21 mouse cellular contexts compared by ENCODE assay signal in the genomic region with DNA sequence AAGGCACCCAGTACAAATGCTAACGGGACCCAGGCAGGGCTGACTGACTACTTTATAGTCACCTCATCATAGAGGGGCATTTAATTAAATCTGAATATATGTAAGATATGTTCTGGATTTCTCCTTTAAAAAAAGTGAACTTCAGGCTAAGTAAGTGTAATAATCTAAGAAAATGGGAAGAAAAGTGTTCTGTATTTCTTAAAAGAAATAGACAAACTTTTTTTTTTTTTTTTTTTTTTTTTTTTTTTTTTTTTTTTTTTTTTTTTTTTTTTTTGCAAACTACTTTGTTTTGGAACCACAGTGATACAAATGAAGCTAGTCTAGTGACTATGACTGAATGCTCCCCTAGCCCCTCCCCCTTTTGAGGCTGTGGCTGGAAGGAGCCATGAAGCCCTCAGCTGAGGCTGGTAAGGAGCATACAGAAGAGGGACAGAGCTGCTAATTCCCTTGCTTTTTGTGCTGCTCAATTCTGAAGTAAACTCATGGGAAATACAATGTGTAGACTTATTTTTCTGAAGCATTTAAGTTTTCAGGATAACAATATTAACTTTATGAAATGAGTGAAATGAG.
DNase-seq lines count a peak whose midpoint lies in the region; ATAC-seq and TF ChIP-seq lines count a peak whose summit lies in the region.
"Had no signal": no experiment of that assay in that cellular context is flagged by ENCODE, and none has a peak within 500 bp of the region (broad histone marks: within the 10 kb centered on the region; RNA-seq: fewer than 3 reads in every experiment).

No protein-coding gene starts in this region.

- peak overlapping the region; percentile 52 for H3K4me2 ChIP-seq in myocyte (ENCODE audit: low read depth)
- no peak overlapping the region for H3K4me2 ChIP-seq in intestine, embryonic 16.5 days (ENCODE audit: low read depth, low read length)
- H3K4me2 ChIP-seq: hindbrain, embryonic 13.5 days had no signal

- no peak overlapping the region for H3ac ChIP-seq in myocyte (ENCODE audit: control insufficient read depth, insufficient read length)

- H3K79me2 ChIP-seq in myocyte (ENCODE audit: control insufficient read depth, insufficient read depth), result no peaks in the 10 kb centered on the region

- H3K36me3 ChIP-seq in myocyte (ENCODE audit: control insufficient read depth, insufficient read depth), result no peaks in the 10 kb centered on the region
- H3K36me3 ChIP-seq in intestine, embryonic 16.5 days (ENCODE audit: control insufficient read depth, insufficient read depth, low read length), result no peaks in the 10 kb centered on the region
- H3K36me3 ChIP-seq: hindbrain, embryonic 13.5 days; limb, embryonic 10.5 days; midbrain, embryonic 10.5 days had no signal

- TF ChIP-seq POLR2A in myocyte (IDR thresholded peaks at IDR 0.05; ENCODE audit: insufficient read length, low read depth), result no peak

- no peak overlapping the region for H3K27ac ChIP-seq in intestine, embryonic 16.5 days (ENCODE audit: low read length)
- H3K27ac ChIP-seq: hindbrain, embryonic 13.5 days; left cerebral cortex, adult 2 months; limb, embryonic 10.5 days; macrophage; midbrain, embryonic 10.5 days had no signal

- no peaks in the 10 kb centered on the region for H3K4me1 ChIP-seq in intestine, embryonic 16.5 days (ENCODE audit: control insufficient read depth, insufficient read depth, low read length)
- H3K4me1 ChIP-seq: hindbrain, embryonic 13.5 days; limb, embryonic 10.5 days had no signal

- H3K9me3 ChIP-seq in intestine, embryonic 16.5 days (ENCODE audit: control insufficient read depth, low read length), result no peaks in the 10 kb centered on the region
- H3K9me3 ChIP-seq: hindbrain, embryonic 13.5 days; limb, embryonic 10.5 days; midbrain, embryonic 10.5 days had no signal

- WGBS in intestine, embryonic 16.5 days, result 76% methylated on average over 1 of the region's 1 CpGs

- H3K4me3 ChIP-seq in myocyte, result no peak overlapping the region
- H3K4me3 ChIP-seq in intestine, embryonic 16.5 days (ENCODE audit: low read length), result no peak overlapping the region
- H3K4me3 ChIP-seq: hindbrain, embryonic 13.5 days; left cerebral cortex, adult 2 months; limb, embryonic 10.5 days; midbrain, embryonic 10.5 days had no signal

- H3K27me3 ChIP-seq in myocyte (ENCODE audit: control insufficient read depth, insufficient read depth, insufficient read length), result no peaks in the 10 kb centered on the region
- no peaks in the 10 kb centered on the region for H3K27me3 ChIP-seq in intestine, embryonic 16.5 days (replicated peaks; ENCODE audit: control insufficient read depth, insufficient read depth, low read length)
- H3K27me3 ChIP-seq: hindbrain, embryonic 13.5 days; Patski had no signal

- ATAC-seq in CD4-positive, CD25-positive, alpha-beta regulatory T cell, adult 4 months, result no peak
- no peak for ATAC-seq in intestine, embryonic 16.5 days
- ATAC-seq: forebrain, embryonic 16.5 days had no signal

- H3K9ac ChIP-seq in intestine, embryonic 16.5 days (ENCODE audit: low read depth, low read length), result no peak overlapping the region
- H3K9ac ChIP-seq: hindbrain, embryonic 13.5 days had no signal

- peak; percentile 36 for DNase-seq in CD4-positive, CD25-positive, alpha-beta regulatory T cell, adult 2 months (ENCODE audit: low read depth, low spot score)
- peak; percentile 5 for DNase-seq in lung, postnatal 10 days
- DNase-seq in lung, postnatal 36 days, result no peak
- peak; percentile 4 for DNase-seq in adipocyte (ENCODE audit: low spot score)
- no peak for DNase-seq in gastrocnemius, postnatal 25 days
- DNase-seq: adrenal gland, postnatal 10 days; cerebellum, adult 9-11 months; kidney, postnatal 36 days; lung, adult 2 months; right cerebral cortex, postnatal 25 days; thymus, postnatal 36 days had no signal

TF ChIP-seq in myocyte, 11 proteins besides CTCF, POLR2A, EP300 and RAD21:
- TF ChIP-seq POLR2AphosphoS2 (IDR thresholded peaks at IDR 0.05; ENCODE audit: insufficient read length, low read depth) (no peak), SRF (IDR thresholded peaks at IDR 0.05; ENCODE audit: control insufficient read depth, insufficient read length, low read depth) (no peak), REST (IDR thresholded peaks at IDR 0.05; ENCODE audit: insufficient read depth, insufficient read length) (no peak), MAX (IDR thresholded peaks at IDR 0.05; ENCODE audit: low read depth) (no peak), CEBPB (IDR thresholded peaks at IDR 0.05; ENCODE audit: insufficient read depth, poor library complexity, severe bottlenecking) (no peak), USF1 (IDR thresholded peaks at IDR 0.05; ENCODE audit: low read depth) (no peak), MYOG (IDR thresholded peaks at IDR 0.05; ENCODE audit: control insufficient read depth in 1 of 3, insufficient read depth in 1 of 3, insufficient read length in 2 of 3, low read depth in 2 of 3) (no peak), MYOD1 (IDR thresholded peaks at IDR 0.05; ENCODE audit: control insufficient read depth in 1 of 3, insufficient read length in 2 of 3, low read depth in 2 of 3) (no peak), TCF3 (IDR thresholded peaks at IDR 0.05; ENCODE audit: insufficient read length, low read depth) (no peak), TCF12 (IDR thresholded peaks at IDR 0.05; ENCODE audit: insufficient read depth, poor library complexity, severe bottlenecking) (no peak), E2F4 (IDR thresholded peaks at IDR 0.05; ENCODE audit: insufficient read depth) (no peak)

Comparison
In these comparisons a context has a peak if more than half of its experiments do, and no peak if none do; other contexts are left out.
1. DNase-seq: peak in CD4-positive, CD25-positive, alpha-beta regulatory T cell, adult 2 months (single experiment), lung, postnatal 10 days (single experiment) and adipocyte (single experiment); none in lung, postnatal 36 days (single experiment) and gastrocnemius, postnatal 25 days (single experiment).